Mouse (Mus musculus): ENCODE results near the gene Atad3a.

GRCm38 (mm10) chr4:155802075-155802474, 41.2 kb upstream of the Atad3a start:
- no peak for TF ChIP-seq POLR2A (IDR thresholded peaks at IDR 0.05; ENCODE audit: control insufficient read depth, low read depth, low read length)
- no peak for TF ChIP-seq CTCF (IDR thresholded peaks at IDR 0.05; ENCODE audit: control insufficient read depth, insufficient read depth, insufficient replicate concordance, low read depth, low read length)

All from testis, adult 2 months (tissue).